Mouse (Mus musculus): ENCODE results near the gene Nlk.

DNA sequence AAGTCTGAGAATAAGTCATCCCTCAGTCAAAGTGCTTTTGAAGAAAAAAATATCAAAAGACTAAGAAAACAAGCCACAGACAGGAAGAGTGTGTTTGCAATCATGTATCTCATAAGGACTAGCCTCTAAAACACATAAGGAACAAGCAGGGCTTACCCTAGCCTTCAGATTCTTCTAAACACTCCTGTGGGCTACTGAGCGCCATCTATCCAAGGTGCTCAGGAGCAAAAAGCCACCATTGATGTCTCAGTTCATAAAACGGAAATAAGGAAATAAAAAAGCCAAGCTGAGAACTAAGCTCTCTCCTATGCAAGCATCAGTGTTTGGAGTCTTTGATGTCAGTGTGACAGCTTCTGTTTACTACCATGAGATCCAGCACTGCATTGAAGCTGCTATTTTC lies 18.4 kb downstream of the Nlk start:
- TF ChIP-seq EP300 (IDR thresholded peaks at IDR 0.05; ENCODE audit: low read depth) (no peak), CTCF (IDR thresholded peaks at IDR 0.05; ENCODE audit: low read depth) (no peak)
